Mouse (Mus musculus) hindbrain, embryonic 11.5 days (tissue): ENCODE data around the gene Rrp1b. TPM values are rescaled to one million over a fixed set of nuclear protein-coding genes. Genes with fewer than 3 reads are reported as not detected.

ENCODE experiments used
- ATAC-seq: fragments of 200-750 bp; cut with Nextera tagmentation; 2 replicates; pipeline ENCODE4 v1.8.0; 2017; ENCODE audit warnings: mild to moderate bottlenecking, moderate TSS enrichment, moderate library complexity; ENCODE audit not compliant: low FRiP score
- DNase-seq: peaks from one replicate; pipeline ENCODE4 v3.0.0-alpha.2; 2015; ENCODE audit warnings: low spot score
- H3K27ac ChIP-seq: fragments of 300-500 bp; sonication (generic); 2 replicates; pipeline ENCODE4 v1.5.1; 2014; ENCODE audit warnings: mild to moderate bottlenecking, low read depth, low read length
- H3K27me3 ChIP-seq: fragments of 300-500 bp; sonication (generic); 2 replicates; pipeline ENCODE4 v1.6.1; 2014; ENCODE audit warnings: mild to moderate bottlenecking, low read length, moderate library complexity, mixed read lengths; ENCODE audit not compliant: control insufficient read depth, insufficient read depth
- H3K36me3 ChIP-seq: fragments of 300-500 bp; sonication (generic); 2 replicates; pipeline ENCODE4 v1.6.1; 2014; ENCODE audit warnings: mild to moderate bottlenecking, low read length, moderate library complexity, mixed read lengths; ENCODE audit not compliant: control insufficient read depth, insufficient read depth
- H3K4me1 ChIP-seq: fragments of 300-500 bp; sonication (generic); replicated peaks from 2 replicates; pipeline ENCODE4 v1.6.1; 2014; ENCODE audit warnings: low read length, mixed read lengths; ENCODE audit not compliant: control insufficient read depth, insufficient read depth
- H3K4me2 ChIP-seq: fragments of 300-500 bp; sonication (generic); replicated peaks from 2 replicates; pipeline ENCODE4 v1.6.1; 2014; ENCODE audit warnings: mild to moderate bottlenecking, low read depth, low read length
- H3K4me3 ChIP-seq: fragments of 300-500 bp; sonication (generic); 2 replicates; pipeline ENCODE4 v1.5.1; 2014; ENCODE audit warnings: low read depth, low read length
- H3K9ac ChIP-seq: fragments of 300-500 bp; sonication (generic); 2 replicates; pipeline ENCODE4 v1.6.1; 2014; ENCODE audit warnings: low read depth, low read length
- H3K9me3 ChIP-seq: fragments of 300-500 bp; sonication (generic); 2 replicates; pipeline ENCODE4 v1.6.1; 2016; ENCODE audit warnings: low read length; ENCODE audit not compliant: control insufficient read depth
- WGBS: fragments of 180-500 bp; shearing (Covaris S2); extraction: QIAGEN DNeasy Blood & Tissue Kit; methylation state at CpG from one replicate; pipeline ENCODE4 v1.1.7; 2014; 5-methylcytosine and 5-hydroxymethylcytosine counted together
- polyA plus RNA-seq: library from polyadenylated mRNA; unstranded; fragments of >200 nt; fragmentation: Nextera tagmentation; extraction: Ambion mirVana; gene quantifications from 2 replicates; pipeline ENCODE4 v1.2.1, GENCODE M21; 2014

Rrp1b gene
- polyA plus RNA-seq, 1 experiment from 2014 or later: 65.0 TPM

DNA sequence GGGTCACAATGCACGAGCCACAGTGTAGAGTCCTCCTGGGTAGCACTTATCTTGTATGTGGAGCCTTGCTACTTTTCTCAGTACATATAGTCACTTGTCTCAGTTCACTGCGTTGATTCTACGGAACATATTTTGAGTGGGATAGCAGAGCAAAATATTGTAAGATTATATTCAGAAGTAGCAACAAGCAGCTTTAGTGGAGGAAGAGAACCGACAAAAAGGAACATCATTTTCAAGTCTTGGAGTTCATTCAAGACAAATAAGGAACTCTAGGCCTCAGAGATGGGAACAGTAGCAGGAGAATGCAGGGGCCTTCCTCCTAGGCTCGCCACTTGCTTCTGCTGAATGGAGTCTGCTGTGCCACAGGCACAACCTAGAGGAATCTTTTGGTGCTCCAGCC is 10.6 kb downstream of the Rrp1b start:
- no peaks in the 10 kb centered on the region for H3K4me1 ChIP-seq
- 96% methylated on average over 5 of the region's 5 CpGs for WGBS
- no peaks in the 10 kb centered on the region for H3K27me3 ChIP-seq
- peaks cover 4% of the 10 kb centered on the region; the same call in 1 of the 2 replicates for H3K36me3 ChIP-seq
- H3K27ac ChIP-seq: no peak overlapping the region
- DNase-seq (no peak), ATAC-seq (no peak)
- H3K4me3 ChIP-seq: no peak overlapping the region
- H3K4me2 ChIP-seq: no peak overlapping the region
- no peak overlapping the region for H3K9ac ChIP-seq
- H3K9me3 ChIP-seq: no peaks in the 10 kb centered on the region

DNA sequence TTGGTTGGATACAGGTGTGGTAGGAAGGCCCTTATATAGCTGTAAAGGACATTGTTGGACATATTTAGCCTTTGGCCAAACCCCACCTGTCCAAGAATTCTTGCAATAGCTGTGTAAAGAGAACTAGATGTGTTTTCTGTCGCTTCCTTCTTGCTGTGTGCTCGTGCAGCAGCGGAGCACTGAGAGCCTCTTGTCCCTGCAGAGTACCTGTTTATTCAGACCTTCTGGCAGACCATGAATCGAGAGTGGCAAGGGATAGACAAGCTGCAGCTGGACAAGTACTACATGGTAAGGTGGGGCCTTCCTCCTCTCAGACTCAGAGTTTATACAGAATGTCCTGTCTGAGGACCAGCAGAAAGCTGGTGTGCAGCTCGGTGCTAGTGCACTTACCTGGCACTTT is 12.5 kb downstream of the Rrp1b start:
- WGBS: 97% methylated on average over 5 of the region's 5 CpGs
- Histone ChIP-seq H3K36me3 (peaks cover 6% of the 10 kb centered on the region; the same call in 1 of the 2 replicates), H3K4me1 (no peaks in the 10 kb centered on the region), H3K9ac (no peak overlapping the region), H3K4me2 (no peak overlapping the region), H3K9me3 (no peaks in the 10 kb centered on the region), H3K27me3 (no peaks in the 10 kb centered on the region), H3K4me3 (no peak overlapping the region), H3K27ac (no peak overlapping the region)
- no peak for ATAC-seq
- no peak for DNase-seq

DNA sequence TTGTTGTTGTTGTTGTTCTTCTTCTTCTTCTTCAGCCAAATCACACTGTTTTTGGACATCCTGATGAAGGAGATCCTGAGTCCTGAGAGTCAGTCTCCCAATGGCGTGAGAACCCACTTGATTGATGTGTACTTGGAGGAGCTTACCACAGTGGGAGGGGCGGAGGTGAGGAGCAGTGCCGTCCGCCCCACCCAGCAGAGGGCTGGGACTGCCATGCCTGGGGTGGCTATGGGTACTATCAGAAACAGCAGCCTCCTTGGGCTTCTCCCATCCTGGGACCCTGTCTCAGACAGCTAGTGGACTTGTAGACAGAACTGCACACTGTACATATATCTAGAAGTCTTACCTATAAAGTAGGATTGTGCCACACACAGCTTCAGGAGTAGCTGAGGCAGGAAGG is 14.0 kb downstream of the Rrp1b start:
- Histone ChIP-seq H3K36me3 (peaks cover 8% of the 10 kb centered on the region; the same call in 1 of the 2 replicates), H3K4me2 (no peak overlapping the region), H3K9ac (no peak overlapping the region), H3K27me3 (no peaks in the 10 kb centered on the region), H3K4me1 (no peaks in the 10 kb centered on the region), H3K4me3 (no peak overlapping the region), H3K27ac (no peak overlapping the region), H3K9me3 (no peaks in the 10 kb centered on the region)
- DNase-seq: no peak
- ATAC-seq: no peak
- WGBS: 88% methylated on average over 4 of the region's 4 CpGs

DNA sequence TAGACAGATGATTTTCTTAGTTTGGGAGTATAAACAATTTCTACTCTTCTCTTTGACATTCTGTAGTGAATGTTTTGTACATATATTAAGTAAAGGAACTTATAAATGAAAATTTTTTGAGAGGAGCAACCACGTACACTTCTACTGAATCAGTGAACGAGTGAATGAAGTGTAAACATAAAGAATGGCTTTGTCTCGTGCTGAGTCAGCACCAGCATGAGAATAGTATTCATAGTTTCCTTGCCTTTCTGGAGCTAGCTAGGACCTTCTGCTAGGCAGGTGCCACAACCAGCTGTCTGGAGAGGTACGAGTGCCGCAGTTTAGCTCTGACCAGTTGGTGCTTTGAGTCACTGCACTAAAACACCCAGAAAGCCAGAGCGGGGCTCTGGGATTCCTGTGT is 14.7 kb downstream of the Rrp1b start:
- Histone ChIP-seq H3K4me3 (no peak overlapping the region), H3K9me3 (no peaks in the 10 kb centered on the region), H3K4me1 (no peaks in the 10 kb centered on the region), H3K27me3 (no peaks in the 10 kb centered on the region), H3K4me2 (no peak overlapping the region), H3K27ac (no peak overlapping the region), H3K36me3 (peaks cover 8% of the 10 kb centered on the region; the same call in 1 of the 2 replicates), H3K9ac (no peak overlapping the region)
- ATAC-seq: no peak
- 90% methylated on average over 6 of the region's 6 CpGs for WGBS
- no peak for DNase-seq

DNA sequence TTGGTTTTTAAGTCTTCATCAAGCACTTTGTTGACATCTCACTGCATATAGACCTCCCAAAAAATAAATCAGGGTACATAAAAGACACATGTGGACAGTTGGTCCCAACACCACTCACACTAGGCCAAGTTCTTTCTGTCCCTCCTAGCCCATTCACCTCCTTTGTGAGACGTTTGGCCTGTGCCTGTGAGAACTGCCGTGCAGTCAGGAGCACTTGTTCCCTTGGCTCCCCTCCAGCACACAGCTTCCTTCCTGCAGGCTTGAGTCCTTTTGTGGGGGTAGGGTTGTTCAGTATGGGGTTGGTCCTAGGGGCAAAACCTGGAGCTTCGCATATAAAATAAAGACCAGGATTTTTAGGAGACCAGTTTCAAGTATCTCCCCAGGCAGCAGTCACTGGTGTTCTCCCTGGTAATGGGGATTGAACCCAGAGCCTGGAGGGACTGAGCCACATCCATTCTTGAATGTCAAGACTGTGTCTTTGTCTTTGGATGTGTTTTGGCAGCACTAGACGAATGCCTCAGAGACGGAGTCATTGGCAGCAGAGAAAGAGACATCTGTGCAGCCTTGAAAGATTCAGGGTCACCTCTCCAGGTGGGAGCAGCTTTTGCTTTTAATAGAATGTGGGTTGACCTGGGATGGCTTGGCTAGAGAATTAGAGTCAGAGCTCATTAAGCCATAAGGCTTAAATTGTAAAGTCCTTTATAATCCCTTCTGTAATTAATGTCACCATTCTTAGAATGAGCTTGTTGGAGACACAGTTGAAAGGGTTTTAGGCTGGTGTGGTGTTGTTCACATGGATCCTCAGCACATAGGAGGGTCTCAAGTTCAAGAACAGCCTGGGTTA is 16.6 kb downstream of the Rrp1b start:
- Histone ChIP-seq H3K36me3 (peaks cover 15% of the 10 kb centered on the region), H3K9ac (no peak overlapping the region), H3K4me2 (no peak overlapping the region), H3K4me3 (no peak overlapping the region), H3K27ac (no peak overlapping the region), H3K4me1 (no peaks in the 10 kb centered on the region), H3K9me3 (no peaks in the 10 kb centered on the region), H3K27me3 (no peaks in the 10 kb centered on the region)
- no peak for DNase-seq
- ATAC-seq: no peak
- 87% methylated on average over 5 of the region's 5 CpGs for WGBS

DNA sequence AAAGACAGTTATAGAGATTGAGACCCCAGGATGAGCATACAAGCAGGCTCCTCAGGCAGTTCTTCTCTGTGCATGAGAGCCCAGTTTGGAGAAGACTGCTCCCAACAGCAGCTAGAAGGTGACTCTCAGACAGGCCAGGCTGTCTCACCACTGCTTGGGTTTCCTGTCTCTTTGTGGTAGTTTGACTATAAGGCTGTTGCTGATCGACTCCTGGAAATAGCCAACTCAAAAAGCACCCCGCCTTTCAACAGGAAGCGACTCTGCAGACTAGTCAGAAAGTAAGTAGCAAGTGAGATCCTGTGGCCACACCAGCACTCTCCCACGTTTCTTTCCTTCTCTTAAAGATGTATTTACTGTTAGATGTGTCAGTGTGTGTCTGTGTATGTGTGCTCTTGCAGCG is 17.8 kb downstream of the Rrp1b start:
- H3K36me3 ChIP-seq: peaks cover 18% of the 10 kb centered on the region
- no peaks in the 10 kb centered on the region for H3K9me3 ChIP-seq
- 95% methylated on average over 5 of the region's 5 CpGs for WGBS
- ATAC-seq: no peak
- no peaks in the 10 kb centered on the region for H3K27me3 ChIP-seq
- DNase-seq: no peak
- no peak overlapping the region for H3K4me3 ChIP-seq
- H3K9ac ChIP-seq: no peak overlapping the region
- H3K27ac ChIP-seq: no peak overlapping the region
- no peak overlapping the region for H3K4me2 ChIP-seq
- no peaks in the 10 kb centered on the region for H3K4me1 ChIP-seq

DNA sequence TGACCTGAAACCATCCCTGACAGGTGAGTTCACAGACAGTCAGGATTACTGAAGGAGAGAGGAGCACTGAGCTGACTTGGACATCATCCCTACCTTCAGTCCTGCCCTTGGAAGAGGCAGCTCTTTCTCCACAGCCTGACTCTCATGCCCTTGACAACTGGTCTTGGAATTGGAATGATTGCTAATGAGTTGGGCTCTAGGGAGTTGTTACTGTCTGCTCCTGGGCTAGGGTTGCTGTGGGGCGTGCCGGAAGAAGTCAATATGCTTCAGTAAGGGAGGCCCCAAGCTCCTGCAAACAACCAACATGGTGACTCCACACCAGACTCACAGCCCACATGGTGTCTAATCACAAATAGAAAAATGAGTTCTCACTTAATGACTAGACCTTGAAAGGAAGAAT is 21.9 kb downstream of the Rrp1b start:
- Histone ChIP-seq H3K4me1 (no peaks in the 10 kb centered on the region), H3K4me2 (no peak overlapping the region), H3K36me3 (peaks cover 12% of the 10 kb centered on the region; the same call in 1 of the 2 replicates), H3K27ac (no peak overlapping the region), H3K4me3 (no peak overlapping the region), H3K27me3 (no peaks in the 10 kb centered on the region), H3K9ac (no peak overlapping the region), H3K9me3 (no peaks in the 10 kb centered on the region)
- WGBS: 86% methylated on average over 2 of the region's 2 CpGs
- no peak for DNase-seq
- no peak for ATAC-seq

DNA sequence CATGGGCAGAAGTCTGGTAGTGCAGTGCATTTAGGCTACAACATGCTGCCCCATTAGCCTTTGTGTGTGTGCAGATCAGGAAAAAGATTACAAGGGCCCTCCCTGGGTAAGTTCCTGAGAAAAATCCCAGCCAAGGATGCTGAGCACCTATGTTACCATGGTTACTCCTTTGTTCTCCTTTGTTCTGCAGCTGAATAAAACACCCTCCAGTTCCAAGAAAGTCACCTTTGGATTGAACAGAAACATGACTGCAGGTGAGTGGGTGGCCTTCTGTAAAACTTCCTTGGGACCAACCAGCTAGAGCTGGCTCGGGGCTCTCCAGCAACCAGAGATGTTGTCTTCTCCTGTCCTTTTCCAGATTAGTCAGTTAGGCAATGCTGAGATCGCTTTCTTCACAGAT is 23.2 kb downstream of the Rrp1b start:
- Histone ChIP-seq H3K9ac (no peak overlapping the region), H3K27ac (no peak overlapping the region), H3K27me3 (no peaks in the 10 kb centered on the region), H3K36me3 (peaks cover 11% of the 10 kb centered on the region; the same call in 1 of the 2 replicates), H3K4me1 (no peaks in the 10 kb centered on the region), H3K4me3 (no peak overlapping the region), H3K4me2 (no peak overlapping the region), H3K9me3 (no peaks in the 10 kb centered on the region)
- no peak for ATAC-seq
- no peak for DNase-seq
- WGBS: 91% methylated on average over 2 of the region's 2 CpGs

DNA sequence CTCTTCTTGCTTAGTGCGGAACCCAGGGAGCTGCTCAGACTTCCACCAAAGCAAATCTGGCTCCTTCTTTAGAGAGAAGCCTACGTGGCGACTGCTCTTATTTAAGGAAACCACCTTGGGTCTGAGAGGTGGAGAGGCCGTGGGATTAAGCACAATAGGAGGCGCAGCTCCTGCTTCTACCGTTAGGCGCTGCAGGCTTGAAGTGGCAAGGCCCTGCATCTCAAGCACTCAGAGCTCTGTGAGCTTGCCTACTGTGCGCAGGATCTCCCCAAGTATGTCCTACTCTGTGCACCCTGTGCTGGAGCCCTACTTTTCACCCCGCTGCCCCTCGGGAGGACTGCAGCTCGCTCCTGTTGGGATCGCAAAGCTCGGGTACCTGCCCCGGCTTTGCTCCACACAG is 25.3 kb downstream of the Rrp1b start:
- DNase-seq (no peak), ATAC-seq (no peak)
- Histone ChIP-seq H3K27ac (no peak overlapping the region), H3K4me3 (no peak overlapping the region), H3K4me2 (no peak overlapping the region), H3K9ac (no peak overlapping the region), H3K9me3 (no peaks in the 10 kb centered on the region), H3K4me1 (no peaks in the 10 kb centered on the region), H3K36me3 (peaks cover 10% of the 10 kb centered on the region; the same call in 1 of the 2 replicates), H3K27me3 (no peaks in the 10 kb centered on the region)
- WGBS: 98% methylated on average over 14 of the region's 14 CpGs
